Mouse (Mus musculus) neural tube, embryonic 11.5 days (tissue): ENCODE data around the gene Ptges2. TPM values are rescaled to one million over a fixed set of nuclear protein-coding genes. Genes with fewer than 3 reads are reported as not detected.

Source experiments
- polyA plus RNA-seq: library from polyadenylated mRNA; unstranded; fragments of >200 nt; fragmentation: Nextera tagmentation; extraction: Ambion mirVana; gene quantifications from 2 replicates; pipeline ENCODE4 v1.2.1, GENCODE M21; 2014

Ptges2 gene
- polyA plus RNA-seq, 1 experiment from 2014 or later: 33.6 TPM

Other genes starting within 250 kb of the Ptges2 start
- 73.9 and 81.1 TPM in 2 replicates for gene Prrc2b, start 244.8 kb upstream of the Ptges2 start, polyA plus RNA-seq
- 20.7 and 20.8 TPM in 2 replicates for gene Pomt1, start 159.3 kb upstream of the Ptges2 start, polyA plus RNA-seq
- gene Uck1, start 135.7 kb upstream of the Ptges2 start, polyA plus RNA-seq: 66.1 and 68.9 TPM in 2 replicates
- gene Golga2, start 108.5 kb upstream of the Ptges2 start, polyA plus RNA-seq: 22.1 and 23.8 TPM in 2 replicates
- 330 and 385 TPM in 2 replicates for gene Swi5, start 107.8 kb upstream of the Ptges2 start, polyA plus RNA-seq
- gene Ciz1, start 43.6 kb upstream of the Ptges2 start, polyA plus RNA-seq: 57.0 TPM in 2 replicates
- 23.7 and 29.5 TPM in 2 replicates for gene Dnm1, start 42.6 kb upstream of the Ptges2 start, polyA plus RNA-seq
- 59.8 and 65.6 TPM in 2 replicates for gene 1110008P14Rik, start 14.0 kb upstream of the Ptges2 start, polyA plus RNA-seq
- gene Lcn2, start 7.6 kb upstream of the Ptges2 start, polyA plus RNA-seq: 0.25 and 0.51 TPM in 2 replicates
- gene Naif1, start 54.6 kb downstream of the Ptges2 start, polyA plus RNA-seq: 5.5 and 6.9 TPM in 2 replicates
- 28.1 and 33.5 TPM in 2 replicates for gene Slc25a25, start 55.5 kb downstream of the Ptges2 start, polyA plus RNA-seq
- gene Fam102a, start 139.4 kb downstream of the Ptges2 start, polyA plus RNA-seq: 13.1 and 13.2 TPM in 2 replicates
- gene Dpm2, start 175.0 kb downstream of the Ptges2 start, polyA plus RNA-seq: 110 and 111 TPM in 2 replicates
- 2.6 and 3.6 TPM in 2 replicates for gene Pip5kl1, start 178.9 kb downstream of the Ptges2 start, polyA plus RNA-seq
- 0.25 and 0.58 TPM in 2 replicates for gene 9430097D07Rik, start 179.8 kb downstream of the Ptges2 start, polyA plus RNA-seq
- gene St6galnac4, start 191.2 kb downstream of the Ptges2 start, polyA plus RNA-seq: 20.9 and 21.8 TPM in 2 replicates
- 4.8 and 5.1 TPM in 2 replicates for gene St6galnac6, start 203.8 kb downstream of the Ptges2 start, polyA plus RNA-seq
- gene Ak1, start 225.9 kb downstream of the Ptges2 start, polyA plus RNA-seq: 33.0 and 33.8 TPM in 2 replicates